Mouse (Mus musculus) brain, embryonic 14.5 days (tissue): ENCODE results near the gene Mast2.

ENCODE experiments used
- CTCF ChIP-seq: fragments of 200-500 bp; IDR thresholded peaks from 2 replicates; pipeline ENCODE4 v1.5.1; 2012; ENCODE audit warnings: inconsistent platforms, mild to moderate bottlenecking, moderate library complexity, borderline replicate concordance; ENCODE audit not compliant: insufficient read depth, insufficient read length; ENCODE audit errors: extremely low read depth
- POLR2A ChIP-seq: fragments of 200-500 bp; IDR thresholded peaks from 2 replicates; pipeline ENCODE4 v1.6.1; 2012; ENCODE audit warnings: mild to moderate bottlenecking, inconsistent platforms, borderline replicate concordance; ENCODE audit not compliant: poor library complexity, insufficient read depth, insufficient read length, severe bottlenecking; ENCODE audit errors: extremely low read depth

DNA sequence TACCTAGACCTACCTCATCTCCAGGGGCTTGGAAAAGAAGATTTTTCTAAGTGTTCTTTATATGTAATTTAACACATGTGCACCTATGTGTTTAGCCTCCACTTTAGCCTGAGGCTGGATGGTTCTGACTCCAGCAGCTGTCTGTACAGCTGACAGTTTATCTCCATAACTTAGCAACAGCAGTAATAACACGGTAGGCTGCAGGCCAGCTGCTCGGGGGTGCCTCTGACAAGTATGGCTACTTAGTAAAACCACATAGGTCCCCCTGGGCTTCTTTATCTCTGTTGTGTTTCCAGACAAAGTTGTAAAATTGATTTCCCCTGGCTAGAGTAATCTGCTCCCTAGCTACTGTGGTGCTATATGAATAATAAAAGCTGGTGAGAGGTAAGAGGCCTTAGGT lies 19.5 kb upstream of the Mast2 start:
- no peak for TF ChIP-seq CTCF
- no peak for TF ChIP-seq POLR2A
